23 mouse cellular contexts compared by ENCODE assay signal in genomic region chr9:48532203-48532602, GRCm38 (mm10). TPM values are rescaled to one million over a fixed set of nuclear protein-coding genes. Genes with fewer than 3 reads are reported as not detected.
DNase-seq lines count a peak whose midpoint lies in the region; ATAC-seq and TF ChIP-seq lines count a peak whose summit lies in the region.
"Had no signal": no experiment of that assay in that cellular context is flagged by ENCODE, and none has a peak within 500 bp of the region (broad histone marks: within the 10 kb centered on the region; RNA-seq: fewer than 3 reads in every experiment).

No protein-coding gene starts in this region.

- WGBS in liver, embryonic 11.5 days, result 45% methylated on average over 3 of the region's 3 CpGs
- WGBS in intestine, embryonic 15.5 days, result 66% methylated on average over 3 of the region's 3 CpGs

- H3K79me2 ChIP-seq in MEL (ENCODE audit: control insufficient read depth, insufficient read depth, low read length, poor library complexity), result no peaks in the 10 kb centered on the region

- TF ChIP-seq EP300 in MEL (IDR thresholded peaks at IDR 0.05; ENCODE audit: low read depth in 1 of 2, low read length in 2 of 2), result peak; percentile 15 to 40; a peak in 1 of 4 replicates

- no peak for TF ChIP-seq RAD21 in MEL (IDR thresholded peaks at IDR 0.05; ENCODE audit: low read depth, low read length)

- H3K9ac ChIP-seq in liver, embryonic 11.5 days (ENCODE audit: low read depth, low read length), result no peak overlapping the region
- no peak overlapping the region for H3K9ac ChIP-seq in MEL (ENCODE audit: control insufficient read depth, low read depth, low read length, poor library complexity, severe bottlenecking)
- no peak overlapping the region for H3K9ac ChIP-seq in intestine, embryonic 15.5 days
- H3K9ac ChIP-seq: forebrain, embryonic 13.5 days; neural tube, embryonic 12.5 days; stomach, embryonic 15.5 days had no signal

- TF ChIP-seq CTCF in MEL (IDR thresholded peaks at IDR 0.05 in 2 of 3, conservative IDR thresholded peaks at IDR 0.05 in 1 of 3; ENCODE audit: control insufficient read depth in 1 of 3, insufficient read depth in 1 of 3, low read depth in 2 of 3, low read length in 3 of 3, poor library complexity in 1 of 3, severe bottlenecking in 1 of 3), result no peak

- H3K36me3 ChIP-seq in liver, embryonic 11.5 days (ENCODE audit: control insufficient read depth, insufficient read depth, low read length), result no peaks in the 10 kb centered on the region
- H3K36me3 ChIP-seq in MEL (ENCODE audit: control insufficient read depth in 1 of 2, insufficient read depth in 2 of 2, low read length in 2 of 2), result peaks cover 0 to 3% of the 10 kb centered on the region in 2 experiments; a peak in 2 of 4 replicates
- no peaks in the 10 kb centered on the region for H3K36me3 ChIP-seq in intestine, embryonic 15.5 days
- H3K36me3 ChIP-seq: heart, embryonic 10.5 days; hindbrain, embryonic 10.5 days; neural tube, embryonic 12.5 days; stomach, embryonic 15.5 days had no signal

- no peak overlapping the region for H3K4me2 ChIP-seq in liver, embryonic 11.5 days
- H3K4me2 ChIP-seq in intestine, embryonic 15.5 days (replicated peaks), result no peak overlapping the region
- H3K4me2 ChIP-seq: forebrain, embryonic 13.5 days; neural tube, embryonic 12.5 days; stomach, embryonic 15.5 days had no signal

- ATAC-seq in liver, embryonic 11.5 days (replicated peaks; ENCODE audit: low FRiP score), result 0 out of 2 replicates have a peak, but pooled peaks have one; percentile 23
- ATAC-seq in hematopoietic stem cell, adult 5-6 weeks (replicated peaks in 1 of 2; ENCODE audit: insufficient read depth in 1 of 2, low FRiP score in 2 of 2, low TSS enrichment in 1 of 2, low read depth in 1 of 2, poor library complexity in 2 of 2, severe bottlenecking in 2 of 2), result peak; percentile 45 to 48; a peak in 2 of 4 replicates
- ATAC-seq in megakaryocyte progenitor cell, adult 5-6 weeks (replicated peaks; ENCODE audit: poor library complexity), result peak; percentile 76
- ATAC-seq in intestine, embryonic 15.5 days, result no peak
- ATAC-seq: forebrain, embryonic 13.5 days; hindbrain, postnatal 0 days had no signal

- H3K27ac ChIP-seq in liver, embryonic 11.5 days (ENCODE audit: low read depth, low read length), result no peak overlapping the region
- H3K27ac ChIP-seq in MEL (ENCODE audit: control insufficient read depth, low read depth, low read length), result no peak overlapping the region; the same call in 1 of the 2 replicates
- H3K27ac ChIP-seq in intestine, embryonic 15.5 days, result no peak overlapping the region
- H3K27ac ChIP-seq: forebrain, embryonic 13.5 days; gastrocnemius, adult 2 months; heart, embryonic 10.5 days; hindbrain, embryonic 10.5 days; hindbrain, postnatal 0 days; kidney, postnatal 0 days; neural tube, embryonic 12.5 days; stomach, embryonic 15.5 days had no signal

- DNase-seq in liver, embryonic 11.5 days (ENCODE audit: low spot score), result no peak
- DNase-seq in liver (no peak), MEL (ENCODE audit: low read depth, low spot score) (peak; percentile 52)
- no peak for DNase-seq in urinary bladder, postnatal 14 days (ENCODE audit: low spot score)
- DNase-seq in kidney, postnatal 36 days, result no peak
- DNase-seq: cerebellum, adult 18-20 months; cerebellum, postnatal 36 days; gastrocnemius, adult 2 months; kidney, adult 2 months; layer of hippocampus, postnatal 36 days; lung, adult 18-20 months; midbrain, embryonic 14.5 days; thymus, postnatal 36 days had no signal

- no peak overlapping the region for H3K4me3 ChIP-seq in liver, embryonic 11.5 days (ENCODE audit: low read depth, low read length)
- no peak overlapping the region for H3K4me3 ChIP-seq in MEL (ENCODE audit: control insufficient read depth in 1 of 2, insufficient read depth in 1 of 2, low read depth in 2 of 2, low read length in 2 of 2)
- no peak overlapping the region for H3K4me3 ChIP-seq in intestine, embryonic 15.5 days (replicated peaks)
- H3K4me3 ChIP-seq: forebrain, embryonic 13.5 days; gastrocnemius, adult 2 months; heart, embryonic 10.5 days; hindbrain, embryonic 10.5 days; neural tube, embryonic 12.5 days; stomach, embryonic 15.5 days had no signal

- TF ChIP-seq POLR2A in MEL (IDR thresholded peaks at IDR 0.05; ENCODE audit: control insufficient read depth in 1 of 2, insufficient read depth in 1 of 2, low read depth in 1 of 2, low read length in 2 of 2, poor library complexity in 1 of 2), result no peak

- no peaks in the 10 kb centered on the region for H3K9me3 ChIP-seq in liver, embryonic 11.5 days (ENCODE audit: control insufficient read depth, low read length)
- no peaks in the 10 kb centered on the region for H3K9me3 ChIP-seq in MEL (replicated peaks; ENCODE audit: insufficient read depth, low read length)
- no peaks in the 10 kb centered on the region for H3K9me3 ChIP-seq in intestine, embryonic 15.5 days
- H3K9me3 ChIP-seq: forebrain, embryonic 13.5 days; heart, embryonic 10.5 days; hindbrain, embryonic 10.5 days; neural tube, embryonic 12.5 days; stomach, embryonic 15.5 days had no signal

- no peaks in the 10 kb centered on the region for H3K4me1 ChIP-seq in liver, embryonic 11.5 days (replicated peaks; ENCODE audit: control insufficient read depth, insufficient read depth, low read length)
- peaks cover 0 to 10% of the 10 kb centered on the region in 2 experiments; a peak in 2 of 4 replicates for H3K4me1 ChIP-seq in MEL (ENCODE audit: control insufficient read depth in 1 of 2, insufficient read depth in 2 of 2, low read length in 2 of 2)
- H3K4me1 ChIP-seq in intestine, embryonic 15.5 days (replicated peaks), result no peaks in the 10 kb centered on the region
- H3K4me1 ChIP-seq: forebrain, embryonic 13.5 days; heart, embryonic 10.5 days; hindbrain, embryonic 10.5 days; neural tube, embryonic 12.5 days; stomach, embryonic 15.5 days had no signal

- no peaks in the 10 kb centered on the region for H3K27me3 ChIP-seq in liver, embryonic 11.5 days (replicated peaks; ENCODE audit: control insufficient read depth, insufficient read depth, low read length)
- no peaks in the 10 kb centered on the region; a peak in 1 of 4 replicates for H3K27me3 ChIP-seq in MEL (ENCODE audit: control insufficient read depth in 1 of 2, insufficient read depth in 2 of 2, low read length in 2 of 2)
- H3K27me3 ChIP-seq in intestine, embryonic 15.5 days (replicated peaks), result no peaks in the 10 kb centered on the region
- H3K27me3 ChIP-seq: forebrain, embryonic 13.5 days; neural tube, embryonic 12.5 days; stomach, embryonic 15.5 days had no signal

TF ChIP-seq in MEL, 35 proteins besides CTCF, POLR2A, EP300 and RAD21:
- TF ChIP-seq RCOR1 (IDR thresholded peaks at IDR 0.05; ENCODE audit: low read depth, low read length) (no peak), MAX (IDR thresholded peaks at IDR 0.05; ENCODE audit: low read length) (0 out of 2 replicates have a peak, but pooled peaks have one; percentile 33), USF2 (IDR thresholded peaks at IDR 0.05; ENCODE audit: borderline replicate concordance in 1 of 2, insufficient read depth in 1 of 2, low read depth in 1 of 2, low read length in 2 of 2) (no peak), MYC (IDR thresholded peaks at IDR 0.05; ENCODE audit: low read depth, low read length) (peak; percentile 41; the same call in 1 of the 2 replicates), POLR2AphosphoS2 (IDR thresholded peaks at IDR 0.05; ENCODE audit: low read length) (no peak)

RNA-seq across cellular contexts. Expression of gene Gm5617, which starts 37.0 kb away (rescaled TPM):
- polyA plus RNA-seq in liver, embryonic 11.5 days (2014; fragmentation: Nextera tagmentation; extraction: Ambion mirVana), result 22.0 and 29.8 TPM in 2 replicates
- 1.1 and 1.7 TPM in 2 replicates for total RNA-seq in MEL (2012; rRNA removed)
- 1 to 10 TPM in 1 of 2 experiments, not detected in 1; 1.8 TPM for polyA plus RNA-seq in MEL (2012; ENCODE audit: insufficient read depth in 1 of 2, insufficient read length in 2 of 2, low read depth in 1 of 2, low replicate concordance in 2 of 2, missing spikeins in 1 of 2)
- total RNA-seq in hematopoietic stem cell, adult 5-6 weeks (2017), result 6.4 and 15.6 TPM in 2 replicates
- total RNA-seq in megakaryocyte progenitor cell, adult 5-6 weeks (2015), result 4.9 and 8.8 TPM in 2 replicates
- total RNA-seq in megakaryocyte progenitor cell, adult 5-6 weeks (2017), result 6.3 and 13.5 TPM in 2 replicates
- polyA plus RNA-seq in intestine, embryonic 15.5 days (2015; fragmentation: Nextera tagmentation; extraction: Ambion mirVana), result 27.8 and 30.2 TPM in 2 replicates

RNA-seq across cellular contexts. Expression of gene Rbm7, which starts 37.1 kb away (rescaled TPM):
- 110 and 121 TPM in 2 replicates for polyA plus RNA-seq in liver, embryonic 11.5 days (2014; fragmentation: Nextera tagmentation; extraction: Ambion mirVana)
- 47.3 and 51.3 TPM in 2 replicates for total RNA-seq in MEL (2012; rRNA removed)
- 10 to 100 TPM in 1 of 2 experiments, not detected in 1; 48.4 TPM for polyA plus RNA-seq in MEL (2012; ENCODE audit: insufficient read depth in 1 of 2, insufficient read length in 2 of 2, low read depth in 1 of 2, low replicate concordance in 2 of 2, missing spikeins in 1 of 2)
- total RNA-seq in hematopoietic stem cell, adult 5-6 weeks (2017), result 115 and 125 TPM in 2 replicates
- 117 and 122 TPM in 2 replicates for total RNA-seq in megakaryocyte progenitor cell, adult 5-6 weeks (2015)
- 97.9 and 109 TPM in 2 replicates for total RNA-seq in megakaryocyte progenitor cell, adult 5-6 weeks (2017)
- polyA plus RNA-seq in intestine, embryonic 15.5 days (2015; fragmentation: Nextera tagmentation; extraction: Ambion mirVana), result 105 and 121 TPM in 2 replicates

RNA-seq across cellular contexts. Expression of gene Rexo2, which starts 51.8 kb away (rescaled TPM):
- polyA plus RNA-seq in liver, embryonic 11.5 days (2014; fragmentation: Nextera tagmentation; extraction: Ambion mirVana), result 173 TPM in 2 replicates
- total RNA-seq in MEL (2012; rRNA removed), result 183 and 190 TPM in 2 replicates
- 100 to 1,000 TPM in 1 of 2 experiments, not detected in 1; 338 TPM for polyA plus RNA-seq in MEL (2012; ENCODE audit: insufficient read depth in 1 of 2, insufficient read length in 2 of 2, low read depth in 1 of 2, low replicate concordance in 2 of 2, missing spikeins in 1 of 2)
- 73.2 and 150 TPM in 2 replicates for total RNA-seq in hematopoietic stem cell, adult 5-6 weeks (2017)
- 106 and 124 TPM in 2 replicates for total RNA-seq in megakaryocyte progenitor cell, adult 5-6 weeks (2015)
- 164 and 165 TPM in 2 replicates for total RNA-seq in megakaryocyte progenitor cell, adult 5-6 weeks (2017)
- 109 and 119 TPM in 2 replicates for polyA plus RNA-seq in intestine, embryonic 15.5 days (2015; fragmentation: Nextera tagmentation; extraction: Ambion mirVana)
